Mouse (Mus musculus): ENCODE measurements around the gene Wasf1.

The Wasf1 gene

GRCm38 (mm10) chr10:40882831-40883643, at the start of gene Wasf1, which contains the start of gene Cdc40:
Gene Wasf1 (plus strand): TSS chr10:40883475.
Gene Cdc40 (minus strand): TSS chr10:40883311.
- DNase-seq = peak; percentile 98

GRCm38 (mm10) chr10:40840086-40840485, 43.2 kb upstream of the Wasf1 start:
- no peak for DNase-seq

- DNase-seq = no peak
Measured at GRCm38 (mm10) chr10:40843841-40844240, 39.4 kb upstream of the Wasf1 start.

DNA sequence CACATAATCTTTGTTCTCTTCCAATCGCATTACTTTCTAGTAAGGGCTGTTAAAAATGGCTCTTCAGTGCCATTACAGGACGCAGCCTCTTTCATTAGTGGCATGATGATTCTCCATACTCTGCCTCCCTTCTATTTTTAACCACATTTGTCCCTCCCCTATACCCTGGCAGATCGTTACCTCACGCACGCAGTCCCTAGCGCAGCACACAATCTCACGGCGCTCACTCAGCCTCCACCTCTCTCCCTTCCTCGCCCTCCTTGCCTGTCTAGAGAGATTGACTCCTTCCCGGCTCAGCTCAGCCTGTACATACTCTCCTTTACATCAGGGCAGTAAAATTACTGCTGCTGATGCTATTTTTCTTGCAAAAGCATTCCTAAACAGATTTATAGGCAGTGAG, 38.7 kb upstream of the Wasf1 start:
- DNase-seq = no peak

DNA sequence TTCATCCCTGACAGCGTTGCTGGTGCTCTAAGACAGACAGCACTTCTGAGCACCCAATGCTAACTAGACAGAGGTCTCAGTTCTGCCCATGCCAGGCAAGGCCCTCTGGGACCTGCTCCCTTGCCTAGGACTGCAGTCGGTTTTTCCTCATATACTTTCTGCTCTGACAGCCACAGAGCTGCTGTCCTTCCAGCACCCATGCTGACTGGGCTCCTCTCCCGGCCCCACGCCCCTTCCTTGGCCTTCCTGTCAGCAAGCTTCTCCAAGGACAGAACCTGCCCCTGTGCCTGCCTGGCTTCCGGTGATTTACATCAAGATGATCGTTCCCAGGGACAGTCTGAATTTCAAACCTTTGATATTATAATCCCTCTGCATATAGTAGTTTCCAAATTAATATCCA, 37.6 kb upstream of the Wasf1 start:
- DNase-seq = no peak

- DNase-seq = no peak
Measured at GRCm38 (mm10) chr10:40847176-40847874, 36.0 kb upstream of the Wasf1 start.

- no peak for DNase-seq
Measured at GRCm38 (mm10) chr10:40850644-40851043, 32.6 kb upstream of the Wasf1 start.

GRCm38 (mm10) chr10:40851138-40851537, 32.1 kb upstream of the Wasf1 start:
- no peak for DNase-seq

GRCm38 (mm10) chr10:40855616-40856015, 27.7 kb upstream of the Wasf1 start:
- DNase-seq = no peak

DNA sequence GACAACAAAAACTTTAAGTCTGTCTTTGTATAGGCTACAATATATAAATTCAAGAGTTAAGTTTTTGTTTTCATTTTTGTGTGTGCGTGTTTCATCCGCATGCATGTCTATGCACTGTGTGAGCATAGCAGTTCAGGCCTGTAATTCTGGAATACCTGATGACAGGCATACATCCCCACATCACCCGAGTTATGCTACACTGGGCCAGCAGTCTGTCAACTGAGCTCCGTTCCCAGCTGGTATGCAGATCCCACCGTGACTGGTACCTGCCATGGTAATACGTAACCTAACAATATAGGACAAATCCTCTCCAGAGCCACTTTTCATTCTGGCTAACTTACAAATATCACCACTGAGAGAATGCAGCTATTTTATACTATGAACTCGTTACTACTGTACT, 26.6 kb upstream of the Wasf1 start:
- no peak for DNase-seq

GRCm38 (mm10) chr10:40857599-40857998, 25.7 kb upstream of the Wasf1 start:
- no peak for DNase-seq

DNA sequence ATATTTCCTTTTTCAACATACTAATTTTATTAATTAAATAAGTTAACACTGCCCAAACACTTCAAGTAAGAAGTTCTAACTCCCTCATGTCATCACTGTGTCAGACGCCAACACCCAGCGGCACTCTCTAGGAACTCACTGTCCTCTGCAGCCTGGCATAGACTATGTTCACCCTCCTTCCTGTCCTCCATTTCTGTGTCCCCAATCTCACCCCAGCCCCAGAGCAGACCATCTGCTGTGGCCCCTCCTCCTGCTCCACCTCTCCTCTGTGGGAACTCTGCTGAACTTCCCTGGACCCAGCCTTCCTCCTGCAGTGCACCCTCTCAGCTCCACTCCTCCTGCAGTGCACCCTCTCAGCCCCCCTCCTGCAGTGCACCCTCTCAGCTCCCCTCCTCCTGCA, 15.2 kb upstream of the Wasf1 start:
- no peak for DNase-seq

GRCm38 (mm10) chr10:40871301-40871700, 12.0 kb upstream of the Wasf1 start:
- no peak for DNase-seq

DNA sequence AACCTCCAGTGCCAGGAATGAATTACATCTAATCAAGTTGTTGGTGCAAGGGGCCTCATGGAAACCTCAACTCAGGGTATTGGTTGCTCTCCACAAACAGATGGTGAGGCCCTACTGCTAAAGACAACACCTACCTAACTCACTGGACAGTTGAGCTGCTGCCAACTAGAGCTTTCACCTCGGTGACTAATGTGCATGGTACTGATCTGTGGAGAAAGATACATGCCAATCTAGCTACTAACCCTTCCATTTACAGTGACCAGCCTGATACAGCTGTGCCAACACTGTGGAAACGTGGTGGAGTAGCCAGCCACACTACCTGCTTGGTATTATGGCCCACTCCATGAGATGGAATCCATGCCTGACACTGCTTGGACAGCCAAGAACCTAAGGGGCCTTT, 11.2 kb upstream of the Wasf1 start:
- no peak for DNase-seq

GRCm38 (mm10) chr10:40878246-40878645, 5.0 kb upstream of the Wasf1 start:
- no peak for DNase-seq

DNA sequence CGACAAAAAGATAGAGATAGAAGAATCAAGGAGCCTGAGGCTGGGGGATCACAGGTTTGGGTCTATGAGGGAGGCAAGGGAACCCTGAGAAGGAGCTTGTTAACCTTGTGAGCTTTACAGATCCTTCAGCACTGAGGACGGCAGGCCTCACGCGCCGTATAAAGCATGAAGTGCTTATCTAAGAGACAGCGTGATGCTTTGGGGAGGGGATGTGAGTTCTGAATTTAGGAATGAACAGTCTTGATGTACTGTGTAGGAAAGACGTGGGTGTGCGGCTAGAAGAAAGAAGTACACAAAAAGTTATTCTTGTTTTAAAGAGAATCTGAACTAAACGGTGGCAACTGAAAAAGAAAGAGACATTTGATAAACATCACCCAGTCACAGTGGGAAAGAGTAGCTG, 3.3 kb upstream of the Wasf1 start:
- no peak for DNase-seq

GRCm38 (mm10) chr10:40881236-40881635, 2.0 kb upstream of the Wasf1 start:
- DNase-seq = no peak

GRCm38 (mm10) chr10:40882333-40882732, 942 bp upstream of the Wasf1 start:
- DNase-seq = no peak

DNA sequence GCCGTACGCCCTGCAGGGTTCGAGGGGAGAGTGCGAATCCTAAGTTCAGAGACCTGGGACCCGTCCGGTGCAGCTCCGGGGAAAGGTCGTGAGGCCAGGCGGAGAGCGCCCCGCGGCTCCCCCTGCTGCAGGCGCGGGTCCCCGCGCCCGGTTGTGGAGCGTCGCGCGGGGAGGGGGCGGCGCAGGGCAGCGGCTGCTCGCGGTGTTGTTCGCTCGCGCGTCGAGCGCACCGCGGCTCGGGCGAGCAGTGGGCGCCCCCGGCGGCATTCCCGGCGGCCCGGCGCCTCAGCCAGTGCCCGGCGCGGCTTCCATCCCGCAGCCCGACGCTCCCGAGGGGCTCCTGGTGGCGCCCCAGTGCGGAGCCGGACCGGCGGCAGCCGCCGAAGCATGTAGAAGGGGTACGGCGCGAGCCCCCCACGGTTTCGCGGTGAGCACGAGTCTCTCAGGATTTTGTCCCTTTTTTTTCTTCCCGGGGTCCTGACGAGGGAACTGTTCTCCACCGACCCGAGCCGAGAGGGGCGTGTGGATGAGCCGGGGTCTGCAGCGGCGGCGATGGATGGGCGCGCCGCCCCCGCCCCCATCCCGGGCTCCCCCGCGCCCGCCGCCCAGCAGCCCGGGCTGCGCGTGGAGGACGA, 486 bp downstream of the Wasf1 start:
- no peak for DNase-seq

GRCm38 (mm10) chr10:40884279-40884806, 1.1 kb downstream of the Wasf1 start:
- DNase-seq = peak; percentile 51

DNA sequence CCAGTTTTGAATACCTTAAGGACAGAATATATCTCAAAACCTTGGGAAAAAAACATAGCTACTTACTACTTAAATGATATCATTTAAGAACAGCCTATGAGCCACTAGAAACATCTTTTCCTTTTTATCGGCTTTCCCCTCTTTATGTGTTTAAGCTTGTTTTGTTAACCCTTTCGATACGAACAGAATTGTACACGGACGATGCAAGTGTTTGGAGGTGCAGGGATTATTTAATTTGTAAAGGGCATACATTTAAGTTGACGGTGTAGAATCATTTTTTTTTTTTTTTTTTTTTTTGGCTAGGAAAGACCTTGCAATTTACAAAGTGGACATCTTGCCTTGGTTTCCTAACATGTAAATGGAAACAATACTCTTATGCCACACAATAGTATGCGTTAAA, 2.2 kb downstream of the Wasf1 start:
- no peak for DNase-seq

- no peak for DNase-seq
Measured at GRCm38 (mm10) chr10:40887316-40887715, 4.0 kb downstream of the Wasf1 start.

DNA sequence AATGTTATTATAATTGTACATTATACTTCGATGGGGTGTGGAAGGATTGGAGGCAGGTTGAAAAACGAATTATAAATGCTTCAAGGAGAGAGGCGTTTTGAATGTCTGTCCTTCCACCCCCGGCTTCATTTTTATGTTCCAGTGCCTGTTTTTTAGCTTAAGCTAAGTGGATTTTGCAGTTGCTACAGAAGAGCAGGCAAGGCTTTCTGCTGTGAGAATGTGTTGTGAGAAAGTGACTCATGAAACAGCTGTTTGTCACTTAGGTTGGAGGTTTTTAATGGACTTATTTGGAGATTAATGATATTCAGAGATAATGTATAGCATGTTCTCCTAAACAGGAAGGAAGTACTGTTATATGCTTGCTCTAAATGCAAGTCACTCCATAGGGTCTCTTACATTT, 5.9 kb downstream of the Wasf1 start:
- DNase-seq = no peak

GRCm38 (mm10) chr10:40895765-40896164, 12.5 kb downstream of the Wasf1 start:
- DNase-seq = no peak

All from right cerebral cortex, postnatal 25 days (tissue).